Mouse (Mus musculus) v-Abl transformed pro-B cells (cell line): ENCODE measurements around the gene Mkln1.
"Not testable (repeated sequence)": the region's sequence is repeated elsewhere in the genome, so short reads cannot be mapped to it uniquely, and the experiment has no call there.

Experiments used
- in situ Hi-C, 2 experiments: fragments of 400-800 bp; cut with MboI; formaldehyde crosslinking; loops; one replicate each; pipeline ENCODE4 v1.15.1; 2025; ENCODE audit not compliant: unreplicated experiment in 2 of 2

Gene Mkln1

DNA sequence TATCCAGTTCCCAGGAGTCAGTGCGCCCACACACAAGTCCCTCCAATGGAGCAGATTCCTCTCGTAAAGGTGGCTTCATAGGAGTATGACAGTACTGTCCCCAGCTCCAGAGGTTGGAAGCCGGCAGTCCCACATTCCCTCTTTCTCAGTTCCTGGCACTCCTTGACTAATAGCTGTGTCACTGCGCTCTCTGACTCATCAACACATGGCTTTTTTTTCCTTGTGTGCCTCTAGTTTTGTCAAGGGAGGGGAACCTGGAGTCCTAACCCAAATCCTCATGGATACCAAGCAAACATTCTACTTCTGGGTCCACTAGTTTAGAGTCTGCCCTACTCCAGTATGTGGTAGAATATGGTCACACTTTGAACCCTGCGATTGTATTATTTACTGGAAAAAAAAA, 136.2 kb downstream of the Mkln1 start:
- in situ Hi-C loops, result loop anchor here (5.0 to 25.0 kb wide), 2 partner anchors 108 to 303 kb away; no protein-coding TSS in a partner anchor

DNA sequence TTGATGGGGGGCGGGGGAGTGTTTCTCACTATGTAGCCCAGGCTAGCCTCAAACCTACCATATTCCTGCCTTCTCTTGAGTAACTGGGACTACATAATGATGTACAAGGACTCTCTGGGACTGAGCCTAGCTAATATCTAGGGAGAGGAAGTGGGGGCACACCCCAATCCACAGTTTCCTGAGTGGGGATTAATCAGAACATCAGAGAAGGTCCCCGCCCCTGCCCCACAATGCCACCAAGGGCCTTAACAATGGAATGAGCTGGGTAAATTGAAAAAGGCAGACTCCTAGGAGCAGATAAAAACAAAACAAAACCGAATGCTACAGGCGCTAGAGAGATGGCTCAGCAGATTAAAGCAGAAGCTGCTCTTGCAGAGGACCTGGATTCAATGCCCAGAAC, 138.7 kb downstream of the Mkln1 start:
- in situ Hi-C loops, result loop anchor here in 1 of 2 experiments (25.0 kb wide), 1 partner anchor 300 kb away; no protein-coding TSS in a partner anchor

DNA sequence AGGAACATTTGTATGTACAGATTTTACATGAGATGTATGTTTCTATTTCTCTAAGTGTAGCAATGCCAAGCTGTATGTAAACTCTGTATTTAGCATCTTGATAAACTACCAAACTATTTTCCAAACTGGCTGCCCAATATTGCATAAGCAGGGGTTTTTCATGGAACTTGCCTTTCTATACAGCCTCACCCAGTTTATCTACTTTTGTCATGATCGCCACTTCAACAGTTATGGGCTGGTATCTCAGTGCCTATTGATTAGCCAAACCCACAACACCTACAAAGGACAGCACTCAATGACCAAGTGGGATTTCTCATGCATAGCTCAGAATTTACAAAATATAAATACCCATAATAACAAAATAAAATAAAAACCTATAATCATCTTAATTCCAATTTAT, 139.6 kb downstream of the Mkln1 start:
- in situ Hi-C loops, result loop anchor here in 1 of 2 experiments (25.0 kb wide), 1 partner anchor 299 kb away; no protein-coding TSS in a partner anchor

DNA sequence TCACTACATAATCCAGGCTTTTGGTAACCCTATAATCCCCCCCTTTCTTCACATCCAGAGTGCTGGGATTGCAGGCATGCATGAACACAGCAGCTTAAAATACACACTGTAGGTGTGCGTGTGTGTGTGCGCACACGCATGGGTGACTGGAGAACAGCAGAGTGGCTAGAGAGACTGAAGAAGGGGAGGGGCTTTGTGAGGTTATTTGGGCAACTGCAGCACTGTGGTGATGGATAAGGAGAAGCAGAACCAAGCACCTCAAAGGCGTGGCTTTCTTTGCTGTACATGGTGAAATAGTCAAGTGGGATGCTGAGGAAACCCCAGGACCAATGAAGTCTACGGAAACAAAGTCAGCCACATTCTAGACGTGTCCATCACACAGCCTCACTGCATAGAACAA, 141.5 kb downstream of the Mkln1 start:
- in situ Hi-C loops, result loop anchor here in 1 of 2 experiments (25.0 kb wide), 1 partner anchor 297 kb away; no protein-coding TSS in a partner anchor

DNA sequence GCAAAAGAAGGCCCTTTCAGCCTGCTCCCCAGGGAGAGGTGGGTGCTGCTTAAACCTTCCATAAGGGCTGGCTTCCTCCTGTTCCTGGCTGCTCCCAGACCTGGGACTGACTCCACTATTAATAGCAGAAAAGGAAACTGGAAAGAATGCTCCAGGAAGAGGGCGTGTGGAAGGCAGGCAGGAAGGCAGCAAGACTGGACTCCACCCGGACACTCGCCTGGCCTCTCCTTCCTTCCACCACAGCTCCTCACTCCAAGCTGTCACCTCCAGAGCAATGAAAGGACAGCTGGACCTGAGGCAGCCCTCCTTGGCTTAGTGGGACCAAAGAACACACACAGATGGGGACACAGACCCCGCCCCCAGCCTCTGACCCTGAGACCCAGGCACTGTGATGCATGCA, 145.8 kb downstream of the Mkln1 start:
- in situ Hi-C loops, result loop anchor here in 1 of 2 experiments (25.0 kb wide), 1 partner anchor 293 kb away; no protein-coding TSS in a partner anchor

DNA sequence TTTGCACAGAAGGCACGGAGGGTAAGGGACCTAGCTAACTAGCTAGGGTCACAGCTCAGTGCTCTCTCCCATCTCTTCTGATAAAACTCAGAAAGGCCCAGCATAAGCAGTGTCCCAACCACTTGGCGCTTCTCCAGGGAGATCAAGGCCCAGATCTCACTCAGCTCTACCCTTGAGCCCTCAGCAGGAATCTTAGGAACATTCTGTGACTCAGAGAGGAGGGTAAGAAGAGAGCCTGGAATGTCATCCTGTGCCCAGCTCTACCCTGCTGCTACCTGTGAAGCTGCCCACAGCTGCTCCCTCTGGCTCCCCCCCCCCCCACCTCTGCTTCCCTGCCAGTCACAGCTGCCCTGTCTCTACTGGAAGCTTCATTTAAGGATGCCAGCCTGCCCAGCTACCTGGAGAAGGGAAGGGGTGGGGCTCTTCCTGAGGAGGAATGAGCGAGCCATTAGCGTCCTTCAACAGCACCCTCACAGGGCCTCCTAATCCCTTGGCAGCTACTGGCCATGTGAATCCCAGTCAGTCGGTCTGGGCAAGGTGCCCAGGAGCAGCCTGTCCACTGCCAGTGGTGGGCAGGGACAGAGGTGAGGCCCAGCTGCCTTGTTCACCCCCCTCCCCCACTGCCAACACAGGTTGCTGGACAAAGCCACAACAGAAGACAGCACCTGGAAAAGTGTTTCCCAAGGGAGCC, 151.0 kb downstream of the Mkln1 start:
- in situ Hi-C loops, result loop anchor here in 1 of 2 experiments (25.0 kb wide), 1 partner anchor 288 kb away; no protein-coding TSS in a partner anchor

DNA sequence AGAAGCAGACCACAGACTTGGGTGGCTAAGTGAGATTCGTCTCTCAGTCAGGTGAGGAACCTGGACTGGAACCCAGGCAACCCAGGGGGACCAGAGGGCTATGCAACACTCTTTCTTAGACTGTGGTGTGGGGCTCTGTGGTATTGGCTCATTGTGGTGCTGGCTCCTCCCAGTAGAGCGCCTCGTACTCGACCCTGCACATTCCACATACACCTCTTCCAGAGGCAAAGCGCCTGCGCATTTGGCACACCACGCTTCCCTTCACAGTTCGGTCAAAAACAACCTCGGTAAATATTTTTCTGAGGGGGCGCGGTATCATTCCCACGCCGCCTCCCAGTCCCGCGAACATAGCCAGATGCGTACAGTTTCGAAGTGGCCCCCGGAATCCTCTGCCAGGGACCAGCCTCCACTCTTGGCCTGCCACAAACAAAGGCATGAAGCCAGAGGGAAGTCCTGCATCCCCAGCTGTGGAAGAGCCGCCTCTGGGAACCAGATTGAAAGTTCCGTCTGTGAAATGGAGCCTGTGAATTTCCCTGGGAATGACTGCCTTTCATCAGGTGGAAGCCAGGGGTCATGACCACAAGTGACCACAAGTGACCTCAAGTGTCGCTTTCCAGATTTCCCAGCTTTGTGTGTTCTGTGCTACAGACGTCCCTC, 152.5 kb downstream of the Mkln1 start:
- in situ Hi-C loops, result no loop called here

DNA sequence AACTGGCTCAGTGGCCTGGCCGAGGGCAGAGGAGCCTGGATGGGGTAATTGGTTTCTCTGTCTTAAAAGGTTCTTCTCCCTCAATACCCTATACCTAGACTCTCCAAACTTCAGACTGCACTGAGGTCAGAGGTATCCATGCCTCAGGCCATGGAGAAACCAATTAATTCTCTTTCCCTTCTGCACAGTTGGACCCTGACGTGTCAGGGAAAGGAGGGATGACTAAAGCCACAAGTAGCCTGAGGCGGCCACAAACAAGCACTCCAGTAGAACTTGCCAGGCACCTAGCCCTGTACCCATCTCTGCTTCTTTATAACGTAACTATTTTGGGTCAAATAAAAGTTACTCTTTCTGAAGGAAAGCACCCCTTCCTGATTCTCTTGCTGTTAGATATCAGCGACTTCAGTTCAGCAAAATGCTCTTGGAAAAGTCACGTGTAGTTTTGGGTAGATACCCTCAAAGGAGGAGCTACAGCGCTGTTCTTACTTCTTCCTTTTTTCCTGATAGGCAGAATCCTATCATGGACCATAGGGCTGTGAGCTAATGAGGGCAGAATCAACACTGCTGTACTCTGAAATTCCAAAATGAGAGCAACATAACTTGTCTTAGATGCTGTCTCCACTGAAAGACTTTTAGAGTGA, 158.0 kb downstream of the Mkln1 start:
- in situ Hi-C loops, result no loop called here

DNA sequence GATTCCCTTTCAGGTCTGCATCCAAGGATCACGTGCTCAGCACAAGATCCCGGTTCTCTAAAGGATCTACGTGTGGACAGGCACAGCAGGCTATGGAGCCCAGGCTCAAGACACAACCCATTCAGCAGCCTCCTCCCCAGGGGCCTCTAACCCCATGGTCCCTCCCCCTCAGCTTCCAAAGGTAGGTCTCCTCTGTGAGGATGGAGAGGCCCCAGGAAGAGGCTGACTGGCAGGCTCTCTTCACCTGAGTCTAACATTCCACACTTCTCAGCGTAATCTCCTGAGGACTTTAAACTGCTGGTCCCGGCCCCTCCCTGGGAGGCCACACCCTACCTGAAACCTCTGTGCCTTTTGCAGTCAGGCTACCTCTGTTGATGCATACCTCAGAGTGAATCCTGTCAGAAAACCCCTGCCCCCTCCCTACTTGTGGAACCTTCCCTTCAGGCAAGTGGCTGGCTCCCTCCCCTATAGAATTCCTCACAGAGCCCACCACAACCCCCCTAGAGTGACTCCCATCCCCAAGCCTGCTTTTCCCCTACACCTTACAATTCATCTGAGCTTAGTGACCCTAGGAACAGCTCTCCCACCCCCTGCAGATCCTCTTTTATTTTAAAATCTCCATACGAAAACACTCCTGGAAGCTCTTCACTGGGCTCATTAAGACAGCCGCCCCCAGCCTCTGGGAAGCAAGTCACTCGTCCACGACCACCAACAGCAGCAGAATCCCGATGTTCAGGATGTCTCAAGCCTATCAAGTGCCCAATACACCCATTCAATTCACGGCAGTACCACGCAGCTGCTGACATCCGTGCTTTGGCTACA, 161.8 kb downstream of the Mkln1 start:
- in situ Hi-C loops, result no loop called here

DNA sequence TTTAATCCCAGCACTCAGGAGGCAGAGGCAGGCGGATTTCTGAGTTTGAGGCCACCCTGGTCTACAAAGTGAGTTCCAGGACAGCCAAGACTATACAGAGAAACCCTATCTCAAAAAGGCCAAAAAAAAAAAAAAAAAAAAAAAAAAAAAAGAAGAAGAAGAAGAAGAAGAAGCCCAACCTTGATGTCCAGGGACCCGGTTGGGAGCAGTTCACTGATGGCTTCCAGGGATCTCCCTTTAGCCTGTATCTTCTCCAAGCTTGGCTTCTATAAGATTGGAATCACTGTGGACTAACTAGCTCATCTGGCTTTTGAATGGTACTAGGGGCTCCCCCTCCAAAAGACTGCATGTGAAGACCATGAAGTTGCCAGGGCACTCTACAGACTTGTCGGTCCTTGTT, 163.4 kb downstream of the Mkln1 start:
- in situ Hi-C loops, result not testable (repeated sequence)

DNA sequence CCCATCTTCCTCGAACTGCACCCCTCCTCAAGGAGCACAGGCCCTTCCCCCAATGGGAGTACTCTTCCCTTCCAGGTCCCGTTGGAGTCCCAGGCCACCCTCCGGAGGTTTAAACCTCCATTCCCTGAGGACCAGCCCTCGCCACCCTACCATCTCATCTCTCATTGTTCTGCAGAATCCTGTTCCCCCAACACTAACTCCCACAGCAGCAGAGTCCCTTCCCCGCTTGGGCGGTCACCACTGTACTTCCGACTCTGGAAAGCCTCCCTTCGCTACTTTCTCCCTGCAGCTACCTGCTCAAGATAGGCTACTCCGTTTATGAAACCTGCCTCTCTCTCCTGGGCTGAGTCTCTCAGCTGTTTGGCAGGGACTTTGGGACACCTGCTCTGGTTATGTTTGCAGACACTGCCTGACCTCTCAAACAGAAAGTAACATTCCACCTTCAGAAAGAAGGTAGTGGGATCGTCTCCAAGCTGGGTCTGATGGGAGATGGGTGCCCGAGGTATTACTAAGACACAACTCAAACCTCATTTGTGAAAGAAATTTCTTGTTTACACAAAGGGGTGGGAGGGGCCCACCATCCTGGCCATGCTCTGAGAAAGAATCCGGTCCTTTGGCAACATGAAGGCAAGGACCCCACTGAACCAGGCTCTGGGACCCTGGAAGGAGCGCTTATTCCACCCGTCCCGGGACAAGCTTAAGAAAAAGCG, 164.0 kb downstream of the Mkln1 start:
- in situ Hi-C loops, result no loop called here

DNA sequence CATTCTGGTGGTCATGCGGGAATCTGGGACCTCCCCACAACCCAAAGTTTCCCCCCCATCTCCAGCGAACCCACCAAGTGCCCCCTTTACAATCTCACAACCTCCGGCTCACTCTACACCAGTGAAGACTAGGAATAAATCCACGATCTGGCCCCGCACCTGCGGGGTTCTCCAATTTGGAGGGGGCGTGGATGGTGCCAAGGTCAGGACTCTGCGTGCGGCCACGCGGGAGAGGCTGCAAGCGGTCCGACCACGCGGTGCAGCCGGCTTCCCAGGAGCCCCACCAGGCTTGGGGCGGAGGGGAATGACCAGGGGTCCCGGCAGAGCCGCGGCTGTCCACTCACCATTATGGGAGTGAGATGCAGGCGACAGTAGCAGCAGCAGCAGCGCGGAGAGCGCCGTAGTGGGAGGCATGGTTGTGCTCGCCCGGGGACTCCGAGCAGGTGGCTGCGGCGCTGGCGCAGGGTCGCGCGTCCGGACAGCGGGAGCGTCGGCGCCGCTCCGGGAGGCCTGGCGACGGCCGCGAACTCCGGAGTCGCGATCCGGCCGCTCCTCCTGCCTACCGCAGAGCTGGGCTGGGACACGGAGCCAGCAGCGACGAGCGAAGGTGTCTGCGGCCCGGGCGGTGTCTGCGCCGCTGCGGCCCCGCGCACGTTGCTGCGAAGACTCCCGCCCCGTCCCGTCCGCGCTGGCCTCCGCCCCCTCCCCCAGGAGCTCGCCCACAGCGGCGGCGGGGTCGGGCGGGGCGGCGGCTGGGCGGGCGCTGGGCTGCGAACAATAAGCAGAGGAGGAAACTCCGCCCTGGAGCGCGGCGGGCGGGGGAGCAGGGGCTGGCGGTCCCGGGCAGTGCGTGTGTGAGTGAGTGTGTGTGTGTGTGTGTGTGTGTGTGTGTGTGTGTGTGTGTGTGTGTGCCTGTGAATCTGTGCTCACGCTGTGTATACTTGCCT, 165.0 kb downstream of the Mkln1 start, which contains the start of gene Podxl:
Gene Podxl (minus strand): TSS at position 747 of the 947 bp plus-strand sequence.
- in situ Hi-C loops, result no loop called here

DNA sequence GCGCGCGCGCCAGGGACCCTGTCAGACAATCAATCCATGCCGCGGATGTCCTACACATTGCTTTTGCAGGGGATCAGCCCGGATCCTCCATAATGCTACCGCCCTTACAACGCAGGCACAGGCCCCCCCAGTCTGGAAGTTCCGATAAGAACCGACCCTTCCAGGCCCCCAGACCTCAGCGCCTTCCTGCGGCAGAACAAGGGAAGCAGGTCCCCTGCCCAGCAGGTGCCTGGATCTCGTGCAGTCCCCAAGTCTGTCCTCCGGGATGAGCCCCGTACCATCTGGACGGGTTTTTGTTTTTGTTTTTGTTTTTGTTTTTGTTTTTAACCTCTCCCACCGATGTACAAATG, 165.6 kb downstream of the Mkln1 start:
- in situ Hi-C loops, result no loop called here

DNA sequence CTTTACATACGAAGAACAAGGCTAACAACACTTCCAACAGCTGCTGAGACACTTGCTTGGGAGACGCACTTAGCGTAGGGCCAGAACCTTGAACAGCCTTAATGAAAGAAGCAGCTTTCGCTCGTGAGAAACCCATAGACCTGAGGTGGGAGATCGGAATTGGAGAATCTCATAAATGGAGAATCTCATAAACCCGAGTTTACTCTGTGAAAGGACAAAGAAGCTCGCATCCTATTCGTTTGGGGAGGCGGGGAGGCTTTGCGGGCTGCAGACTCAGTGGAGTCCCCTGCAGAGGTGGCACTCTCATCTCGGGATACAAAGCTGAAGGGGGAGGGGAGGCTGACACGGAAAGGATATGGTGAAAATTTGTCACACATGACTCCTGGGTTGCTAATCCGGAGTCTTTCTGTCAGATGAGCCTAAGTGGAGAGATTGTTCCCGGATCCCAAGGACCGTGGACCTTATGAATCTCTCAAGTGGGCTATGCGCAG, 166.4 kb downstream of the Mkln1 start:
- in situ Hi-C loops, result no loop called here
